Mouse (Mus musculus): ENCODE data around the gene 1700067K01Rik. TPM values are rescaled to one million over a fixed set of nuclear protein-coding genes. Genes with fewer than 3 reads are reported as not detected.

1700067K01Rik gene
- total and polyA plus RNA-seq, 3 experiments = 0.53 to 0.69 TPM; not detected in 1

- no peaks in the 10 kb centered on the region for H3K4me1 ChIP-seq (ENCODE audit: control insufficient read depth in 1 of 2, insufficient read depth in 2 of 2, low read length in 2 of 2)
- no peak overlapping the region for H3K27ac ChIP-seq (ENCODE audit: control insufficient read depth, low read depth, low read length)
- TF ChIP-seq USF1 (IDR thresholded peaks at IDR 0.05; ENCODE audit: low read depth, low read length) (no peak), HCFC1 (IDR thresholded peaks at IDR 0.05; ENCODE audit: low read depth, low read length) (no peak)
- H3K27me3 ChIP-seq (ENCODE audit: control insufficient read depth in 1 of 2, insufficient read depth in 2 of 2, low read length in 2 of 2) = no peaks in the 10 kb centered on the region
- H3K9ac ChIP-seq (ENCODE audit: control insufficient read depth, low read depth, low read length, poor library complexity, severe bottlenecking) = no peak overlapping the region
- H3K36me3 ChIP-seq (ENCODE audit: control insufficient read depth in 1 of 2, insufficient read depth in 2 of 2, low read length in 2 of 2) = no peaks in the 10 kb centered on the region
- H3K9me3 ChIP-seq (replicated peaks; ENCODE audit: insufficient read depth, low read length) = no peaks in the 10 kb centered on the region
- no peaks in the 10 kb centered on the region for H3K79me2 ChIP-seq (ENCODE audit: control insufficient read depth, insufficient read depth, low read length, poor library complexity)
- no peak overlapping the region for H3K4me3 ChIP-seq (ENCODE audit: control insufficient read depth in 1 of 2, insufficient read depth in 1 of 2, low read depth in 2 of 2, low read length in 2 of 2)
- DNase-seq (ENCODE audit: low read depth, low spot score) = no peak
Measured at GRCm38 (mm10) chr8:84012499-84013165, 11.3 kb downstream of the 1700067K01Rik start.

DNA sequence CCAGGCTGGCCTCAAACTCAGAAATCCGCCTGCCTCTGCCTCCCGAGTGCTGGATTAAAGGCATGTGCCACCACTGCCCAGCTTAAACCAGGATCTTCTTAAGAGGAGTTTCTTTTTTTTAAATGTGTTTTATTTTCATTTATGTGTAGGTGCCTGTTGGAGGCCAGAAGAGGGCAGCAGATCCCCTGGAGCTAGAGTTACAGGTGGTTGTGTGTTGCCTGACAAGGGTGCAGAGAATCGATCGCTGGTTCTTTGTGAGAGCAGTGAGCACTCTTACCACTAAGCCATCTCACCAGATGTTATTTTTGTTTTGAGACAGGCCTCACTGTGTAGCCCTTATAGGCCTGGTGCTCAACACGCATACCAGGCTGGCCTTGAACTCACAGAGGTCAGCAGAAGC lies 14.5 kb downstream of the 1700067K01Rik start:
- H3K27me3 ChIP-seq (ENCODE audit: control insufficient read depth in 1 of 2, insufficient read depth in 2 of 2, low read length in 2 of 2) = no peaks in the 10 kb centered on the region
- H3K4me3 ChIP-seq (ENCODE audit: control insufficient read depth in 1 of 2, insufficient read depth in 1 of 2, low read depth in 2 of 2, low read length in 2 of 2) = no peak overlapping the region
- H3K36me3 ChIP-seq (ENCODE audit: control insufficient read depth in 1 of 2, insufficient read depth in 2 of 2, low read length in 2 of 2) = no peaks in the 10 kb centered on the region
- H3K9ac ChIP-seq (ENCODE audit: control insufficient read depth, low read depth, low read length, poor library complexity, severe bottlenecking) = no peak overlapping the region
- no peaks in the 10 kb centered on the region for H3K79me2 ChIP-seq (ENCODE audit: control insufficient read depth, insufficient read depth, low read length, poor library complexity)
- H3K9me3 ChIP-seq (replicated peaks; ENCODE audit: insufficient read depth, low read length) = no peaks in the 10 kb centered on the region
- no peak overlapping the region for H3K27ac ChIP-seq (ENCODE audit: control insufficient read depth, low read depth, low read length)
- DNase-seq (ENCODE audit: low read depth, low spot score) = no peak
- peak; percentile 27 for TF ChIP-seq SMC3 (IDR thresholded peaks at IDR 0.05; ENCODE audit: low read depth, low read length)
- TF ChIP-seq ETS1 (IDR thresholded peaks at IDR 0.05; ENCODE audit: low read depth, low read length) = no peak
- peak in 2 of 3 experiments; percentile 31 to 37; a peak in 3 of 6 replicates for TF ChIP-seq CTCF (IDR thresholded peaks at IDR 0.05 in 2 of 3, conservative IDR thresholded peaks at IDR 0.05 in 1 of 3; ENCODE audit: control insufficient read depth in 1 of 3, insufficient read depth in 1 of 3, low read depth in 2 of 3, low read length in 3 of 3, poor library complexity in 1 of 3, severe bottlenecking in 1 of 3)
- no peak for TF ChIP-seq TAL1 (IDR thresholded peaks at IDR 0.05; ENCODE audit: low read length)
- peak; percentile 26 for TF ChIP-seq RAD21 (IDR thresholded peaks at IDR 0.05; ENCODE audit: low read depth, low read length)
- H3K4me1 ChIP-seq (ENCODE audit: control insufficient read depth in 1 of 2, insufficient read depth in 2 of 2, low read length in 2 of 2) = peaks cover 2 to 8% of the 10 kb centered on the region in 2 experiments; a peak in 1 of 4 replicates

GRCm38 (mm10) chr8:84019738-84020137 lies 18.4 kb downstream of the 1700067K01Rik start:
- DNase-seq (ENCODE audit: low read depth, low spot score) = peak; percentile 47
- Histone ChIP-seq H3K9ac (ENCODE audit: control insufficient read depth, low read depth, low read length, poor library complexity, severe bottlenecking) (peak overlapping the region; percentile 32), H3K27ac (ENCODE audit: control insufficient read depth, low read depth, low read length) (no peak overlapping the region), H3K4me3 (ENCODE audit: control insufficient read depth in 1 of 2, insufficient read depth in 1 of 2, low read depth in 2 of 2, low read length in 2 of 2) (peak overlapping the region in 1 of 2 experiments; percentile 20; a peak in 1 of 4 replicates), H3K79me2 (ENCODE audit: control insufficient read depth, insufficient read depth, low read length, poor library complexity) (no peaks in the 10 kb centered on the region), H3K27me3 (ENCODE audit: control insufficient read depth in 1 of 2, insufficient read depth in 2 of 2, low read length in 2 of 2) (no peaks in the 10 kb centered on the region), H3K4me1 (ENCODE audit: control insufficient read depth in 1 of 2, insufficient read depth in 2 of 2, low read length in 2 of 2) (peaks cover 2 to 15% of the 10 kb centered on the region in 2 experiments; a peak in 1 of 4 replicates), H3K9me3 (replicated peaks; ENCODE audit: insufficient read depth, low read length) (no peaks in the 10 kb centered on the region), H3K36me3 (ENCODE audit: control insufficient read depth in 1 of 2, insufficient read depth in 2 of 2, low read length in 2 of 2) (no peaks in the 10 kb centered on the region; a peak in 1 of 4 replicates)
- TF ChIP-seq USF2 (IDR thresholded peaks at IDR 0.05; ENCODE audit: borderline replicate concordance in 1 of 2, insufficient read depth in 1 of 2, low read depth in 1 of 2, low read length in 2 of 2) (no peak), ELF1 (IDR thresholded peaks at IDR 0.05; ENCODE audit: low read depth, low read length) (no peak), MAX (IDR thresholded peaks at IDR 0.05; ENCODE audit: low read length) (peak; percentile 27; the same call in 1 of the 2 replicates), USF1 (IDR thresholded peaks at IDR 0.05; ENCODE audit: low read depth, low read length) (peak; percentile 57; the same call in 1 of the 2 replicates), GATA1 (IDR thresholded peaks at IDR 0.05; ENCODE audit: low read depth, low read length) (no peak), ZKSCAN1 (IDR thresholded peaks at IDR 0.05; ENCODE audit: low read depth, low read length) (no peak), RAD21 (IDR thresholded peaks at IDR 0.05; ENCODE audit: low read depth, low read length) (no peak), NELFE (IDR thresholded peaks at IDR 0.05; ENCODE audit: low read depth, low read length) (no peak), NRF1 (IDR thresholded peaks at IDR 0.05; ENCODE audit: insufficient read depth, low read depth, low read length, poor library complexity, severe bottlenecking) (no peak), POLR2AphosphoS5 (IDR thresholded peaks at IDR 0.05; ENCODE audit: borderline replicate concordance, low read depth, low read length) (no peak), SIN3A (IDR thresholded peaks at IDR 0.05; ENCODE audit: low read length) (peak; percentile 24; the same call in 1 of the 2 replicates), POLR2AphosphoS2 (IDR thresholded peaks at IDR 0.05; ENCODE audit: low read length) (no peak), BHLHE40 (IDR thresholded peaks at IDR 0.05; ENCODE audit: borderline replicate concordance, low read depth, low read length) (no peak), MEF2A (IDR thresholded peaks at IDR 0.05; ENCODE audit: extremely low read depth, insufficient replicate concordance, low read depth, low read length, poor library complexity, severe bottlenecking) (no peak), MAZ (IDR thresholded peaks at IDR 0.05; ENCODE audit: low read depth, low read length) (no peak), MXI1 (IDR thresholded peaks at IDR 0.05; ENCODE audit: low read depth, low read length) (peak; percentile 78), TBP (IDR thresholded peaks at IDR 0.05; ENCODE audit: low read depth, low read length) (no peak), UBTF (IDR thresholded peaks at IDR 0.05; ENCODE audit: borderline replicate concordance, insufficient read depth, low read depth, low read length) (no peak)
